Comparison of ENCODE assay signal across 8 mouse cellular contexts in the genomic region with DNA sequence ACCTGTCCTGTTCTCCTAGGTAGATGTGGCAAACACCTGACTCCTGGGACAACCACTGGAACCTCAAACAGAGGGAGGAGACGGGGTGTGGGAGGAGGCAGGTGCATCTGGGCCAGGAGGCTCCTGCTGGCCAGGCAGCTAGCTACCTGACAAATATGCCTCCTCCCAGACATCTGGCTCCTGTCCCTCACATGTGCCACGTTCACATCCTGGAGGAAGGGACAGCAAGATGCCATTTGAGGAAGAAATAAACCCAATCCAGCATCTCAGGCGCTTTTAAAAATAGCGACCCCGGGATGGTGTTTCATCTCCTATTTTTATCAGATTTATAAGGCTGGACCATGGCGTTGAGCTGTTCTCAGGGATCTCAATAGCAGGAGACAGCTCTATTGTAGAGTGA. TPM values are rescaled to one million over a fixed set of nuclear protein-coding genes. Genes with fewer than 3 reads are reported as not detected.
DNase-seq lines count a peak whose midpoint lies in the region; ATAC-seq and TF ChIP-seq lines count a peak whose summit lies in the region.

TSS of gene St3gal4 (minus strand) at position 101 of the 400 bp plus-strand sequence.

- H3K4me1 ChIP-seq in lung, embryonic 14.5 days (ENCODE audit: insufficient read depth): peaks cover 10% of the 10 kb centered on the region; the same call in 1 of the 2 replicates
- H3K4me1 ChIP-seq in embryonic facial prominence, embryonic 13.5 days: peaks cover 34% of the 10 kb centered on the region
- peaks cover 52% of the 10 kb centered on the region for H3K4me1 ChIP-seq in limb, embryonic 15.5 days

- ATAC-seq in lung, embryonic 14.5 days (ENCODE audit: insufficient read depth): no peak
- no peak for ATAC-seq in embryonic facial prominence, embryonic 13.5 days (ENCODE audit: insufficient number of reproducible peaks, insufficient read depth, low FRiP score, low TSS enrichment, low read depth)
- ATAC-seq in limb, embryonic 15.5 days (ENCODE audit: insufficient number of reproducible peaks, low FRiP score, low TSS enrichment, low read depth): no peak

- WGBS in lung, embryonic 14.5 days: 75% methylated on average over 6 of the region's 6 CpGs
- 80% methylated on average over 6 of the region's 6 CpGs for WGBS in embryonic facial prominence, embryonic 13.5 days
- 75% methylated on average over 6 of the region's 6 CpGs for WGBS in limb, embryonic 15.5 days

- no peak for DNase-seq in lung, embryonic 14.5 days
- DNase-seq in lung, postnatal 10 days: no peak
- DNase-seq in heart, postnatal 4 days: no peak
- DNase-seq in retina, embryonic 14.5 days (ENCODE audit: low spot score): no peak
- no peak for DNase-seq in spleen, postnatal 36 days (ENCODE audit: low spot score in 2 of 2)
- DNase-seq in right cerebral cortex, postnatal 25 days: no peak

- H3K36me3 ChIP-seq in lung, embryonic 14.5 days (ENCODE audit: insufficient read depth): peaks cover 19% of the 10 kb centered on the region; the same call in 1 of the 2 replicates
- H3K36me3 ChIP-seq in embryonic facial prominence, embryonic 13.5 days: peaks cover 26% of the 10 kb centered on the region
- peaks cover 14% of the 10 kb centered on the region for H3K36me3 ChIP-seq in limb, embryonic 15.5 days

- no peaks in the 10 kb centered on the region for H3K27me3 ChIP-seq in lung, embryonic 14.5 days (ENCODE audit: insufficient read depth, low read length)
- H3K27me3 ChIP-seq in embryonic facial prominence, embryonic 13.5 days: no peaks in the 10 kb centered on the region
- no peaks in the 10 kb centered on the region for H3K27me3 ChIP-seq in limb, embryonic 15.5 days

- no peak within 1 kb of the TSS for H3K9ac ChIP-seq in lung, embryonic 14.5 days
- no peak within 1 kb of the TSS for H3K9ac ChIP-seq in embryonic facial prominence, embryonic 13.5 days
- H3K9ac ChIP-seq in limb, embryonic 15.5 days: no peak within 1 kb of the TSS

- no peak within 1 kb of the TSS; the same call in 1 of the 2 replicates for H3K27ac ChIP-seq in lung, embryonic 14.5 days (ENCODE audit: low read depth)
- H3K27ac ChIP-seq in embryonic facial prominence, embryonic 13.5 days: 0 out of 2 replicates have a peak within 1 kb of the TSS, but pooled peaks have one; percentile 92
- peak within 1 kb of the TSS; percentile 93; the same call in 1 of the 2 replicates for H3K27ac ChIP-seq in limb, embryonic 15.5 days

- H3K9me3 ChIP-seq in lung, embryonic 14.5 days (ENCODE audit: low read depth, low read length): no peaks in the 10 kb centered on the region
- H3K9me3 ChIP-seq in embryonic facial prominence, embryonic 13.5 days: no peaks in the 10 kb centered on the region
- H3K9me3 ChIP-seq in limb, embryonic 15.5 days: no peaks in the 10 kb centered on the region; the same call in 1 of the 2 replicates

- H3K4me2 ChIP-seq in lung, embryonic 14.5 days: peak within 1 kb of the TSS; percentile 65
- no peak within 1 kb of the TSS; the same call in 1 of the 2 replicates for H3K4me2 ChIP-seq in embryonic facial prominence, embryonic 13.5 days
- H3K4me2 ChIP-seq in limb, embryonic 15.5 days: no peak within 1 kb of the TSS

- no peak for TF ChIP-seq CTCF in lung, embryonic 14.5 days (IDR thresholded peaks at IDR 0.05; ENCODE audit: low read depth)

- H3K4me3 ChIP-seq in lung, embryonic 14.5 days (ENCODE audit: low read depth, low read length): no peak within 1 kb of the TSS
- H3K4me3 ChIP-seq in embryonic facial prominence, embryonic 13.5 days: no peak within 1 kb of the TSS
- no peak within 1 kb of the TSS for H3K4me3 ChIP-seq in limb, embryonic 15.5 days

RNA-seq across cellular contexts. Expression of gene St3gal4, which starts in this region (rescaled TPM):
- 30.5 and 33.4 TPM in 2 replicates for polyA plus RNA-seq in lung, embryonic 14.5 days (2014; fragmentation: Nextera tagmentation; extraction: Ambion mirVana)
- polyA plus RNA-seq in embryonic facial prominence, embryonic 13.5 days (2015; fragmentation: Nextera tagmentation; extraction: Ambion mirVana): 42.0 and 48.2 TPM in 2 replicates
- 10 to 100 TPM; 34.4 to 38.0 TPM for total RNA-seq in heart, postnatal 4 days (2021)
- 39.2 and 39.4 TPM in 2 replicates for polyA plus RNA-seq in limb, embryonic 15.5 days (2015; fragmentation: Nextera tagmentation; extraction: Ambion mirVana)
